Mouse (Mus musculus) urinary bladder, postnatal 14 days (tissue): ENCODE data around the gene Poc1a.

Source experiments
- DNase-seq: peaks from one replicate; pipeline ENCODE4 v3.0.0; 2021; ENCODE audit warnings: low spot score

The Poc1a gene

DNA sequence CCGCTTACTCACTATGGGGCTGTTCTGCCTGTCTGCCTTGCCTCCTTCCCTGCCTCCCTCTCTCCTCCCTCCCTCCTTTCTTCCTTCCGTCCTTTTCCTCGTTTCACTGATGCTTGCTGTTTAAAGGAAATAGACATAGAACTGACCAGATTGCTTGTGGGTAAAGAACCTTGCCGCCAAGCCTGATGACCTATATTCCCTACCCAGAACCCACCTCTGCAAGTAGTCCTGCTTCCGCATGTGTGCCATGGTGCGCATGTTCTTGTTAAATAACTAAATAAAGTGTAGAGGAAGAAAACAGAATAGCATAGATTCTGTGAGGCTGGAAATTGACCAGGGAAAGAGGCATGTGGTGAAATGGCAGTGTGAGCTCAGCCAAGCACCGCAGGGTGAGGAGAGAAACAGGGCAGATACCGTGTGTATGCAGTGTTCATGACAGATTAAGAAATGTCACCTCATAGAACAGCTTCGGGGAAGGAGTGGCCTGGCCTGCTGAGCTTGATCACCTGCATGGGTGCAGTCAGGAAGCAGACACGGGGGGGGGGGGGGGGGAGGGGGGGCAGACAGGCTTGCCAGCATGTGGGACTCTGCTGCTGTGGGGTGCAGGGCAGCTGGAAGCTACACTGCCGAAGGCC is 20.7 kb downstream of the Poc1a start:
- no peak for DNase-seq

GRCm38 (mm10) chr9:106302446-106303150 is 21.7 kb downstream of the Poc1a start:
- no peak for DNase-seq

- no peak for DNase-seq
These were observed 22.6 kb downstream of the Poc1a start for GRCm38 (mm10) chr9:106303460-106303960.

GRCm38 (mm10) chr9:106305228-106305627 is 24.4 kb downstream of the Poc1a start:
- no peak for DNase-seq

- peak; percentile 72 for DNase-seq
These were observed 25.9 kb downstream of the Poc1a start for GRCm38 (mm10) chr9:106306662-106307351.

DNA sequence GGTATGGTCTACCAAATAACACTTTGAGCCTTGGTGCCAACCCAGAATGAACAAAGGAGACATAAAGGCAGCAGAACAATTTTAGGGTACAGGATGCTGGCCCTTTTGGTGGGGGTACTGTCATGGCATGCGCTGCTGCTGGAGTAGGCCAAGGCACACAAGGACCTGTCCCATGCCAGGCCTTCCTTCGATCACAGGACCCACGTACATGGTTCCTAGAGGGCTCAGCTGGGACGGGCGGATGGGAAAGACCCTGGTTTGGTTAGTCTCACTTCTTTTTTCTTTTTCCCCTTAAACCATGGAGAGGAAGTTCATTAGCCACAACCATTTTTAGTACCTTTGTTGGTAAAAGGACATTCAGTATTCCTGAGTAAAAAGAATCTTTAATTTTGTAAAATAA is 27.3 kb downstream of the Poc1a start:
- no peak for DNase-seq

- DNase-seq, result no peak
These were observed 27.7 kb downstream of the Poc1a start for GRCm38 (mm10) chr9:106308555-106308954.

DNA sequence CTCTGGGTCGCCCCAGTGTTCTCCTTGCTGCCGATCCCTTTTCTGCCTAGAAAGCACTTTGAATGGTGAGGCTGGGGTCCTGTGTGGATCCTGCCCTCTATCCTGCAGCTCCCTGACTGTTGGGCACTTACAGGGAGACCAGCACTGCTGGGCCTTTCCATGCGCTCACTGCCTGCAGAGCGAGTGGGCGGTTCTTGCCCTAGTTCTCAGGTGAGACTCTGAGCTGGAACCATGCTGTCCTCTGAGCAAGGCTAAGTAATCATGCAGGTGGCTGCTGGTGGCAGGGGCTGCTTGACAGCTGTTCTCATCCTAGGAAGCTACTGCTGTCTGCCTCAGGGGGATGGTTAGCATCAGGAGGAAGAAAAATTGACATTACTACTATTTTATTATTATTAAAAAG is 28.1 kb downstream of the Poc1a start:
- no peak for DNase-seq

DNA sequence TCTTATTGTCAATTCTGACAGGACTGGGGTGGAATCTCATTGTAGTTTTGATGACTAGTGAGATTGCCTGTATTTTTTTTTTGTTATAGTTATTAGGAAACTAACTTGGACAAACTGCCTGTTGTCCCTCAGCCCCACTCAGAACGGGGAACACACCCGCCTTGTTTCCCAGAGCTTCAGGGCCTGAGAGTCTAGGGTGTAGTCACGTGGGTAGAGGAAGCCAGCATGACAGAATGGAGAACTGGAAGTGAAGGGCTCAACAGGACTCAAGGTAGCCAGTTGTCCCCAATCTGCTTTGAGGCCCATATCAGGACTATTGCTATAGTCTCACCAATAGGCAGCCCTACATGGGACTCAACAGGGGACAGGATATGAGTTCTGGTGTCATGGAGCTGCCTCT is 29.0 kb downstream of the Poc1a start:
- no peak for DNase-seq

DNA sequence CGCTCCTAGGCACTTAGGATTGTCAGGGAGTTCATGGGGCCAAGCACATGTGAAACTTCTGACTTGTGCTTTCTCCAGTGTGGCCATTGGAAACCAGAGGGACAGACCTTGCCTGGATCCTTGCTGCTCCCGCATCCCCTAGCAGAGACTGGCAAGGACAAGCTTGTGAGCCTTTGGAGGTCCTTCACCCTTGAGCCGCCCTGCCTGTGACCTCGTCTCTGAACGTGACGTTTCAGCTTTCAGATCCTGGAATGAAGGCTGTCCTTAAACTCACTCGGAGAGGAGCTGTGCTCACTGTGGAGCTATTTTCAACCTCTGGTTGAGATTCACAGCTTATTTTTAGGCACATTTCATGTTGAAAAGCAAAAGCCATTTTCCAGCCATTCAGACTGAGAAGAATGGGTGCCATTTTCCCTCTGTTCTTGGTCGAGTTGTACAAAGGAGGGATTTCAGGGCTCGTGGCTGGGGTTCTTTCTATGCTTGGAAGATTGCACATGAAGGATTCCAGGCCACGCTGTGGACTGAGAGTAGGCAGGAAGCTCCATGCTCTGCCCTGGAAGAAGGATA is 30.8 kb downstream of the Poc1a start:
- no peak for DNase-seq

GRCm38 (mm10) chr9:106312950-106313360 is 32.1 kb downstream of the Poc1a start:
- no peak for DNase-seq

GRCm38 (mm10) chr9:106314196-106314595 is 33.3 kb downstream of the Poc1a start:
- no peak for DNase-seq

DNA sequence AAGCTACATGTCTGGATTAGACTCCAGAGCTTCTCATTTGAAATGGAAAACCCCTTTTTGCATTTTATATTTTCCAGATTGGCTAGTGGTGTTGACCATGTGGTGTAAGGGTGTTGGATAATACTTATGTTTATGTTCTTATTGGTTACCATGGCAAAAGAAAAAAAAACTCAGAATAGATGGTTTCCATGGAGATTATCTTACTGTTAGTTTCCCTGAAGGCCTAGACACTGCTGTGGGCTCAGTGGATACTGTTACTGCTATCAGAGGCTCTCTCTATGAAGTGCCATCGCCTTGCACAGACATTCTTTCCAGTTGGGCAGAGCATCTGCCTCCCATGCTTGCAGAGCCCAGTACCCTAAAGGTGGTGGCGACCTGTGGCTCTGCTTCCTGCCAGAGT is 37.2 kb downstream of the Poc1a start:
- DNase-seq, result no peak

GRCm38 (mm10) chr9:106319095-106319494 is 38.2 kb downstream of the Poc1a start:
- DNase-seq, result no peak

GRCm38 (mm10) chr9:106322497-106322896 is 41.6 kb downstream of the Poc1a start:
- no peak for DNase-seq

GRCm38 (mm10) chr9:106326241-106326640 is 45.4 kb downstream of the Poc1a start:
- DNase-seq, result no peak

DNA sequence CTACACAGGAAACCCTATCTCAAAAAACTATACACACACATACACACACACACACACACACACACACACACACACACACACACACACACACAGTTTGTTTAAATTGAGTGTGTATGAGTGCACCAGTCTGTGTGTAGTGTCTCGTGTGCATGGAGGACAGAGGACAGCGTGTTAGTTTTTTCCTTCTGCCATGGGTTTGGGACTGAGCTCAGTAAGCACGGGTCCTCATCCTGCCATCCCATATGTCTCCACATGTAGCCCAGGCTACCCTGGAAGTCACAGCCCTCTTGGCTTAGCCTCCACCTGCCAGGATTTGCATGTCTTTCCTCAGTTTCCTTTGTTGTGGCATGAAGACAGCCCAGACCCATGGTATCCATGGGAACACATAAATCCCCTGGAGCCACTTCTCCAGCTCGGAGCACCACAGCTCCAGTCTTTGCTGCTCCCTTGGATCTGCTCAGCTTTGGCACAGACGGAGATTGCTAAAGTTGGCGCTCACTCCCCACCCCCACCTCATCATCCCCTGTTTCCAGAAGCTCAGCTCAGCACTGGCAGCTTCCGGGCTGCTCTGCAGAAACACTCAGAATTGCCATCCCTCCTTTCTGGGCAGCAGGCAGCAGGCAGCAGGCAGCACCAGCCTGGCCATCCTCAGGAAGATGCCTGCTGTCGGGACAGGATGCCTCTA is 46.4 kb downstream of the Poc1a start:
- no peak for DNase-seq

- DNase-seq, result no peak
These were observed 47.3 kb downstream of the Poc1a start for GRCm38 (mm10) chr9:106328068-106328610.

DNA sequence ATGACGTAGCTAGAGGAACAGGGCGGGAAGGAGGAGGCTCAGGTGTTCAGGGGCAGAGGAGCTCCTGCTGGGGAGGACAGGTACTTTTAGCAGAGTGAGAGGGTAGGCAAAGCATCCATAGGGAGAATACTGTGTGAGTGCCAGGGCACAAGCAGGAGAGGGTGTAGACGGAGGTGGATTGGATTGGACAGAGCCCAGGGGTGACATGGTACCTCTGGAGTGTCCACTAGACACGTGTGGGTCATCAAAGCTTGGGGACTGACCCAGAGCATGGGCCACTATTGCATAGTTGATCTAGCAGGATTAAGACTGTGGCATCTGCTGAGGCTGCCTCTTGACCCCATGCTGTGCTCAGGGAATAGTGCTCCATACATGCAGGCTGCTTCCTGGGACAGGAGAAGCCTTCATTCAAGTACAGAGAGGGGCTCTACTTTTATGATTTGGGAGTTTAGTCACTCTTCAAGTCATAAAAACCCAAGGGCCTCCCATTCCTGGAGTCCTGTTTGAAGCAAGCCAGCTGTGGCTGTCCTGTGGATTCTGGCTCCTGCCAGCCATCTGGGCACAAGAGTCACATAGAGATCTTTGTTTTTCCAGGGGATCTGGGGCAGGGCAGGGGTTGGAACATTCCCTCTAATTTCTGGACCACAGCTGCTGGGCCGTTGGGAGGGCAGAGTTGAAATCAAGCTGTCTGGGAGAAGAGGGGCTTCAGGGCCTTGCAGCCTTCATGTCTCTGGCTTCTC is 48.1 kb downstream of the Poc1a start:
- DNase-seq, result no peak

DNA sequence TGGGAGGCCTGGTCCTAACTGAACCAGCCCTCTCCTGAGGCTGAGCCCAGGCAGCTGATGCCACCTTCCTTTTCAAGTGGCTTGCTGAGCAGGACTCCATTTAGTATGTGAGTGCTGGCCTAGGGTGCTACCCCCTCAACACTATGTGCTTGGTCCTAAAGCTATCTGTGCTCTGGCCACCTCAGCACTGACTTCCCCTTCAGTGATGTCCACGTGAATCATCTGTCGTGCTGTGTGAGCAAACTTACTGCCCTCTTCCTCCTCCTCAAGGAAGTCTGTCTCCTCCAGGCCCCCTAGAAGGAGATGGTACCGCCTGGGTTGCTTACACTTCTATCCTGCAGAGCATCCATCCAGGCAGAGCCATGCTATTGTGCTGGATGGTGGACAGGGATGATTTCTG is 51.9 kb downstream of the Poc1a start:
- no peak for DNase-seq

DNA sequence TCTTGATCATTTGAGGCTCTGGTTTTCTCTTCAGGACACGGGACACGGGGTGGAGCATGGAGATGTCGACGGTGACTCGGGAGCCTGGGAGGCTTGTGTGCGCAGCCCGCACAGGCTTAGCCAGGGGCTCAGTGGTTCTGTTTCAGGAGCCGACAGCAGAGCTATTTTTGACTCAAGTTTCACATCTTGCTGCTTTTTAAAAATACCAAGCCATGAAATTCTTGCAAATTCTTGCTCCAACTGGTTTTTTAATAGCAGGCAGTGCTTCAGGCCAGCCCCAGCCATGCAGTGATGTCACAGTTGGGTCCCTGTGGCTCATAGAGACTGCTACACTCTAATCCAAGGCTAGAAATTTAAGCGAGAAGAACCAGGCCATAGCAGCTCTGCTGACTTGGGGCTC is 56.8 kb downstream of the Poc1a start:
- DNase-seq, result no peak
